Mouse (Mus musculus) heart, postnatal 0 days (tissue): ENCODE results near the gene Ilf3. TPM values are rescaled to one million over a fixed set of nuclear protein-coding genes. Genes with fewer than 3 reads are reported as not detected.
A peak's percentile ranks its signal among the peaks of the same experiment; 100 is the strongest.

ENCODE experiments used
- ATAC-seq: fragments of 200-750 bp; cut with Nextera tagmentation; 2 replicates; pipeline ENCODE4 v1.8.0; 2017; ENCODE audit warnings: low read depth, moderate number of reproducible peaks, moderate library complexity; ENCODE audit not compliant: insufficient read depth
- DNase-seq: peaks from one replicate; pipeline ENCODE4 v3.0.0-alpha.2; 2016; ENCODE audit warnings: low spot score
- H3K27ac ChIP-seq: fragments of 300-500 bp; sonication (generic); 2 replicates; pipeline ENCODE4 v1.5.1; 2014; ENCODE audit warnings: low read depth, mild to moderate bottlenecking
- H3K27me3 ChIP-seq: fragments of 300-500 bp; sonication (generic); 2 replicates; pipeline ENCODE4 v1.6.1; 2014; ENCODE audit warnings: low read length, mixed read lengths; ENCODE audit not compliant: control insufficient read depth, insufficient read depth
- H3K36me3 ChIP-seq: fragments of 300-500 bp; sonication (generic); replicated peaks from 2 replicates; pipeline ENCODE4 v1.6.1; 2014; ENCODE audit warnings: low read length, mixed read lengths; ENCODE audit not compliant: control insufficient read depth, insufficient read depth
- H3K4me1 ChIP-seq: fragments of 300-500 bp; sonication (generic); 2 replicates; pipeline ENCODE4 v1.6.1; 2014; ENCODE audit warnings: antibody characterized with exemption; ENCODE audit not compliant: control insufficient read depth, insufficient read depth
- H3K4me2 ChIP-seq: fragments of 300-500 bp; sonication (generic); 2 replicates; pipeline ENCODE4 v1.6.1; 2014; ENCODE audit warnings: low read depth, mild to moderate bottlenecking, low read length, moderate library complexity
- H3K4me3 ChIP-seq: fragments of 300-500 bp; sonication (generic); 2 replicates; pipeline ENCODE4 v1.5.1; 2014; ENCODE audit warnings: low read depth, low read length
- H3K9ac ChIP-seq: fragments of 300-500 bp; sonication (generic); replicated peaks from 2 replicates; pipeline ENCODE4 v1.6.1; 2014; ENCODE audit warnings: low read depth, low read length, mixed read lengths
- H3K9me3 ChIP-seq: fragments of 300-500 bp; sonication (generic); replicated peaks from 2 replicates; pipeline ENCODE4 v1.6.1; 2016; ENCODE audit warnings: low read length; ENCODE audit not compliant: control insufficient read depth
- CTCF ChIP-seq: IDR thresholded peaks from 2 replicates; pipeline ENCODE4 v1.5.1; 2016; ENCODE audit warnings: antibody characterized with exemption, control low read depth, low read depth
- EP300 ChIP-seq: IDR thresholded peaks from 2 replicates; pipeline ENCODE4 v1.6.1; 2016; ENCODE audit warnings: antibody characterized with exemption, low read depth
- WGBS: fragments of 180-500 bp; shearing (Covaris S2); extraction: QIAGEN DNeasy Blood & Tissue Kit; methylation state at CpG from one replicate; pipeline ENCODE4 v1.1.7; 2014; 5-methylcytosine and 5-hydroxymethylcytosine counted together
- polyA plus RNA-seq: library from polyadenylated mRNA; unstranded; fragments of >200 nt; fragmentation: Nextera tagmentation; extraction: Ambion mirVana; gene quantifications from 2 replicates; pipeline ENCODE4 v1.2.1, GENCODE M21; 2015
- total RNA-seq: library from RNA; depleted of rRNA; stranded (reverse); fragments of >200 nt; gene quantifications from 2 replicates; pipeline ENCODE4 v1.2.3, GENCODE M21; 2014; ENCODE audit warnings: low replicate concordance; rRNA removed

The Ilf3 gene
- total RNA-seq (34.7 and 37.3 TPM in 2 replicates), polyA plus RNA-seq (53.6 and 58.4 TPM in 2 replicates)

GRCm38 (mm10) chr9:21367357-21368111, at the start of gene Ilf3:
Gene Ilf3, plus strand, starts transcription at chr9:21367871.
- under 1% methylated on average over 60 of the region's 66 CpGs for WGBS
- H3K4me2 ChIP-seq = peak within 1 kb of the TSS; percentile 80
- peak within 1 kb of the TSS; percentile 90 for H3K4me3 ChIP-seq
- H3K27me3 ChIP-seq = no peaks in the 10 kb centered on the region
- peak within 1 kb of the TSS; percentile 86 for H3K27ac ChIP-seq
- ATAC-seq (peak; percentile 93), DNase-seq (peak; percentile 100)
- no peaks in the 10 kb centered on the region for H3K9me3 ChIP-seq
- peak within 1 kb of the TSS; percentile 70 for H3K9ac ChIP-seq
- H3K4me1 ChIP-seq = peaks cover 13% of the 10 kb centered on the region
- no peaks in the 10 kb centered on the region for H3K36me3 ChIP-seq
- peak; percentile 80; the same call in 1 of the 2 replicates for TF ChIP-seq EP300
- no peak for TF ChIP-seq CTCF

- 85% methylated on average over 6 of the region's 6 CpGs for WGBS
- ATAC-seq = no peak
- no peak overlapping the region for H3K27ac ChIP-seq
These were observed 48.9 kb upstream of the Ilf3 start for GRCm38 (mm10) chr9:21318792-21319191.

GRCm38 (mm10) chr9:21319503-21319902, 48.2 kb upstream of the Ilf3 start:
- H3K4me1 ChIP-seq = peaks cover 11% of the 10 kb centered on the region

More at GRCm38 (mm10) chr9:21318792-21319191, 48.9 kb upstream of the Ilf3 start:
- Histone ChIP-seq H3K9me3 (no peaks in the 10 kb centered on the region), H3K9ac (no peak overlapping the region), H3K4me2 (no peak overlapping the region), H3K36me3 (no peaks in the 10 kb centered on the region), H3K4me1 (peaks cover 11% of the 10 kb centered on the region), H3K27me3 (no peaks in the 10 kb centered on the region), H3K4me3 (no peak overlapping the region)
- no peak for TF ChIP-seq CTCF
- DNase-seq = no peak

GRCm38 (mm10) chr9:21320280-21320618, 47.4 kb upstream of the Ilf3 start:
- no peak for ATAC-seq
- no peak for DNase-seq
- Histone ChIP-seq H3K4me1 (peaks cover 11% of the 10 kb centered on the region), H3K27ac (0 out of 2 replicates have a peak overlapping the region, but pooled peaks have one; percentile 79), H3K4me2 (peak overlapping the region; percentile 81), H3K9ac (0 out of 2 replicates have a peak overlapping the region, but pooled peaks have one; percentile 71), H3K4me3 (peak overlapping the region; percentile 85), H3K36me3 (no peaks in the 10 kb centered on the region), H3K9me3 (no peaks in the 10 kb centered on the region), H3K27me3 (no peaks in the 10 kb centered on the region)
- 17% methylated on average over 4 of the region's 4 CpGs for WGBS
- TF ChIP-seq CTCF = no peak
- TF ChIP-seq EP300 = no peak

More at GRCm38 (mm10) chr9:21319503-21319902, 48.2 kb upstream of the Ilf3 start:
- Histone ChIP-seq H3K36me3 (no peaks in the 10 kb centered on the region), H3K9ac (no peak overlapping the region), H3K4me2 (no peak overlapping the region), H3K27me3 (no peaks in the 10 kb centered on the region), H3K27ac (no peak overlapping the region), H3K9me3 (no peaks in the 10 kb centered on the region), H3K4me3 (no peak overlapping the region)
- TF ChIP-seq CTCF (no peak), EP300 (no peak)
- 93% methylated on average over 4 of the region's 4 CpGs for WGBS
- no peak for ATAC-seq
- no peak for DNase-seq

- DNase-seq (peak; percentile 72), ATAC-seq (peak; percentile 95)
- Histone ChIP-seq H3K4me3 (peak within 1 kb of the TSS; percentile 85), H3K36me3 (no peaks in the 10 kb centered on the region), H3K4me1 (peaks cover 11% of the 10 kb centered on the region), H3K4me2 (peak within 1 kb of the TSS; percentile 81), H3K27ac (peak within 1 kb of the TSS; percentile 79), H3K9me3 (no peaks in the 10 kb centered on the region), H3K27me3 (no peaks in the 10 kb centered on the region), H3K9ac (peak within 1 kb of the TSS; percentile 71)
- WGBS = under 1% methylated on average over 52 of the region's 52 CpGs
- no peak for TF ChIP-seq EP300
These were observed 46.8 kb upstream of the Ilf3 start, which contains the start of gene Slc44a2 for GRCm38 (mm10) chr9:21320619-21321512. Gene Slc44a2, plus strand, starts transcription at chr9:21320698.
